Mouse (Mus musculus): Measurements from ENCODE around the gene Tlk2. TPM values are rescaled to one million over a fixed set of nuclear protein-coding genes. Genes with fewer than 3 reads are reported as not detected.
"Not testable (repeated sequence)": the region's sequence is repeated elsewhere in the genome, so short reads cannot be mapped to it uniquely, and the experiment has no call there.

The Tlk2 gene
- 22.5 and 22.9 TPM in 2 replicates for polyA plus RNA-seq (2015; fragmentation: Nextera tagmentation; extraction: Ambion mirVana)

DNA sequence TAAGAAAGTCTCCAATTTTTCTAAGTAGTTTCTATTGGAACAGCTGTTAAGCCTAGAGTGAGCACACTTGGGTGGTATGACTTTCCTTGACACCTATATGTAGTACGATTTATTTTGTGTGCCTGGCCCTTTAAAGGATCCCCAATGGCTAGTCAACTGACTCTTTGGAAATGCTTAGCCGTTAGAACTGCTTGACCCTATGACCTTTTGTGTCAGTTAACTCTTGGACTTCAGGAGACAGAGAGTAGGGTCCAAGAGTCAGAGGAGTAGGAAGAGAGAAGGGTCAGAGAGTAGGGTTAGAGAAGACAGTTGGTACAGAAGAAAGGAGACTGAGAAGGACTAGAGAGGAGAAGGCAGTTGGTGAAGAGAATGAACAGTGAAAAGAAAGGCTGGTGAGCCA lies at the start of gene Tlk2:
Tlk2 (plus strand) TSS at position 292 of the 400 bp plus-strand sequence.
- Histone ChIP-seq H3K9ac (peak within 1 kb of the TSS; percentile 99; the same call in 1 of the 2 replicates), H3K27me3 (no peaks in the 10 kb centered on the region), H3K27ac (replicated peaks) (no peak within 1 kb of the TSS), H3K36me3 (no peaks in the 10 kb centered on the region), H3K4me3 (peak within 1 kb of the TSS; percentile 98), H3K4me2 (peak within 1 kb of the TSS; percentile 82), H3K4me1 (replicated peaks) (peaks cover 34% of the 10 kb centered on the region), H3K9me3 (no peaks in the 10 kb centered on the region)
- WGBS = 40% methylated on average over 2 of the region's 2 CpGs
- ATAC-seq (ENCODE audit: low read depth) = no peak

GRCm38 (mm10) chr11:105135692-105136091 lies 42.9 kb upstream of the Tlk2 start:
- H3K4me3 ChIP-seq = no peak overlapping the region
- WGBS = 92% methylated on average over 7 of the region's 7 CpGs
- H3K36me3 ChIP-seq = peaks cover 97% of the 10 kb centered on the region
- H3K4me2 ChIP-seq = no peak overlapping the region
- H3K9ac ChIP-seq = no peak overlapping the region
- no peaks in the 10 kb centered on the region for H3K4me1 ChIP-seq (replicated peaks)
- no peaks in the 10 kb centered on the region for H3K27me3 ChIP-seq
- H3K27ac ChIP-seq (replicated peaks) = no peak overlapping the region
- H3K9me3 ChIP-seq = no peaks in the 10 kb centered on the region
- no peak for ATAC-seq (ENCODE audit: low read depth)

DNA sequence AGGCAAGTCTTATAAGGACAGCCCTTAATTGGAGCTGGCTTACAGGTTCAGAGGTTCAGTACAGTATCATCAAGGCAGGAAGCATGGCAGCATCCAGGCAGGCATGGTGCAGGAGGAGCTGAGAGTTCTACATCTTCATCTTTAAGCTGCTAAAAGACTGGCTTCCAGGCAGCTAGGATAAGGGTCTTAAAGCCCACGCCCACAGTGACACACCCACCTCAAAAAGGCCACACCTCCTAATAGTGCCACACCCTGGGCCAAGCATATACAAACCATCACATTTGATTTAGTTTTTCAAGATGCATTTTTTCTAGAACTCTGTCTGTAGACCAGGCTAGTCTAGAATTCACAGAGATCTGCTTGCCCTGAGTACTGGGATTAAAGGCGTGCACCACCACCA lies 41.4 kb upstream of the Tlk2 start:
- WGBS = 96% methylated on average over 2 of the region's 2 CpGs

DNA sequence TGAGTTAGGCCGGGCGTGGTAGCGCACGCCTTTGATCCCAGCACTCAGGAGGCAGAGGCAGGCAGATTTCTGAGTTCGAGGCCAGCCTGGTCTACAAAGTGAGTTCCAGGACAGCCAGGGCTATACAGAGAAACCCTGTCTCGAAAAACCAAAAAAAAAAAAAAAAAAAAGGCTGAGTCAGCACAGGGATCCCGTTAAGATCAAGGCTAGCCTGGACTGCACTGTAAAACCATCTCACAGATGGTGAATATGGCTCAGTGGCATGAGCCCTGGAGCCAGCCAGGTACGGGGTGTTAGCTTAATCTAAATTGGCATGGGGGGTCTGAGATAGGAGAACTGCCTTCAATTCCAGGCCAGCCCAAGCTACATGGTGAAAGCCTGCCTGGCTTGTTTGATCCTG lies 38.1 kb upstream of the Tlk2 start:
- not testable (repeated sequence) for H3K27ac ChIP-seq (replicated peaks); H3K4me2 ChIP-seq; H3K27me3 ChIP-seq; H3K4me3 ChIP-seq; ATAC-seq (ENCODE audit: low read depth); H3K4me1 ChIP-seq (replicated peaks); H3K9me3 ChIP-seq; H3K9ac ChIP-seq
- H3K36me3 ChIP-seq = peaks cover 58% of the 10 kb centered on the region
- WGBS = 95% methylated on average over 8 of the region's 8 CpGs

More for the DNA sequence above, 41.4 kb upstream of the Tlk2 start:
- not testable (repeated sequence) for H3K4me1 ChIP-seq (replicated peaks); H3K27me3 ChIP-seq; H3K27ac ChIP-seq (replicated peaks); H3K4me2 ChIP-seq; H3K9ac ChIP-seq; ATAC-seq (ENCODE audit: low read depth); H3K4me3 ChIP-seq; H3K9me3 ChIP-seq
- H3K36me3 ChIP-seq = peaks cover 90% of the 10 kb centered on the region

- Histone ChIP-seq H3K27me3 (no peaks in the 10 kb centered on the region), H3K36me3 (peaks cover 52% of the 10 kb centered on the region), H3K4me3 (no peak overlapping the region), H3K9me3 (no peaks in the 10 kb centered on the region), H3K4me1 (replicated peaks) (no peaks in the 10 kb centered on the region), H3K9ac (no peak overlapping the region), H3K4me2 (no peak overlapping the region), H3K27ac (replicated peaks) (no peak overlapping the region)
- ATAC-seq (ENCODE audit: low read depth) = no peak
- WGBS = 95% methylated on average over 5 of the region's 5 CpGs
These were observed 37.5 kb upstream of the Tlk2 start for GRCm38 (mm10) chr11:105141115-105141514.

GRCm38 (mm10) chr11:105143564-105143963 lies 35.0 kb upstream of the Tlk2 start:
- Histone ChIP-seq H3K27ac (replicated peaks) (no peak overlapping the region), H3K9ac (no peak overlapping the region), H3K36me3 (peaks cover 27% of the 10 kb centered on the region), H3K4me2 (no peak overlapping the region), H3K4me3 (no peak overlapping the region), H3K9me3 (no peaks in the 10 kb centered on the region), H3K4me1 (replicated peaks) (no peaks in the 10 kb centered on the region), H3K27me3 (no peaks in the 10 kb centered on the region)
- no peak for ATAC-seq (ENCODE audit: low read depth)

DNA sequence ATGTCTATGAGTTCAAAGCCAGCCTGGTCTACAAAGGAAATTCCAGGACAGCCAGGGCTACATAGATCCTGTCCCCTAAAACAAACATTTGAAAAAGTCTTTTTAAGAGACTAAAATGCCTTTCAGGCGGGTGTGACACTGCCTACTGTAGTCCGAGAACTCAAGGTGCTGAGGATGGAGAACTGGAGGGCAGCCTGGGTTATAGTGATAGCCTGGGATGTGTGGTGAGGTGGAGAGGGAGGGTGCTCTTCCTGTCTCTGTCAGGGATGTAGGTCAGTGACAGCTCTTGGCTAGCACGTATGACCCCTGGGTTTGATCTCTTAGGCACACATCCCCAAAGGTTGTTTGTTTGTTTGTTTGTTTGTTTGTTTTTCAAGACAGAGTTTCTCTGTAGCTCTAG lies 34.5 kb upstream of the Tlk2 start:
- peaks cover 22% of the 10 kb centered on the region for H3K36me3 ChIP-seq
- no peak for ATAC-seq (ENCODE audit: low read depth)
- H3K27ac ChIP-seq (replicated peaks) = no peak overlapping the region
- no peaks in the 10 kb centered on the region for H3K9me3 ChIP-seq
- 88% methylated on average over 3 of the region's 3 CpGs for WGBS
- H3K9ac ChIP-seq = no peak overlapping the region
- no peaks in the 10 kb centered on the region for H3K4me1 ChIP-seq (replicated peaks)
- no peaks in the 10 kb centered on the region for H3K27me3 ChIP-seq
- no peak overlapping the region for H3K4me3 ChIP-seq
- no peak overlapping the region for H3K4me2 ChIP-seq

GRCm38 (mm10) chr11:105144508-105145210 lies 33.9 kb upstream of the Tlk2 start:
- Histone ChIP-seq H3K9ac (no peak overlapping the region), H3K27ac (replicated peaks) (no peak overlapping the region), H3K9me3 (no peaks in the 10 kb centered on the region), H3K4me1 (replicated peaks) (no peaks in the 10 kb centered on the region), H3K4me3 (no peak overlapping the region), H3K27me3 (no peaks in the 10 kb centered on the region), H3K4me2 (no peak overlapping the region), H3K36me3 (peaks cover 16% of the 10 kb centered on the region)
- WGBS = 80% methylated on average over 11 of the region's 11 CpGs
- no peak for ATAC-seq (ENCODE audit: low read depth)

DNA sequence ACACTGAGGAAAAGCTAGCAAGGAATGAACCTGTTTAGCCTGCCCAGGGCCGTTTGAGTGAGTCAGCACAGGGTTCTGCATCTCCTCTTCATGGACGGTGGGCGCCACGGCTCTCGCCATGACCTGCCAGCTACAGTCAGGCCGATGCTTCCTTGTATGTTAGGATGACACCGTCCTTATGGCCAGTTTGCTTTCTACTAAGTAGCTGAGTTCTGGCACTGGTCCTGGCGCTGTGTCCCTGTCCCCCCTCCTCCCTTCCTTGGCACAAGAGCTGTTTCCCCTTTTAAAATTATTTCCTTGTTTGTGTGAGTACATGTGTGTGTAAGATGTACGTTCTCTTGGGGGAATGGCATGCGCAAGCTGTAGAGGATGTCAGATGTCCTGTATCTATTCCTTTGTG lies 33.4 kb upstream of the Tlk2 start:
- no peaks in the 10 kb centered on the region for H3K27me3 ChIP-seq
- no peak overlapping the region for H3K27ac ChIP-seq (replicated peaks)
- H3K9ac ChIP-seq = no peak overlapping the region
- H3K9me3 ChIP-seq = no peaks in the 10 kb centered on the region
- H3K36me3 ChIP-seq = peaks cover 11% of the 10 kb centered on the region
- H3K4me3 ChIP-seq = no peak overlapping the region
- no peaks in the 10 kb centered on the region for H3K4me1 ChIP-seq (replicated peaks)
- H3K4me2 ChIP-seq = no peak overlapping the region
- WGBS = 93% methylated on average over 10 of the region's 10 CpGs
- ATAC-seq (ENCODE audit: low read depth) = no peak

DNA sequence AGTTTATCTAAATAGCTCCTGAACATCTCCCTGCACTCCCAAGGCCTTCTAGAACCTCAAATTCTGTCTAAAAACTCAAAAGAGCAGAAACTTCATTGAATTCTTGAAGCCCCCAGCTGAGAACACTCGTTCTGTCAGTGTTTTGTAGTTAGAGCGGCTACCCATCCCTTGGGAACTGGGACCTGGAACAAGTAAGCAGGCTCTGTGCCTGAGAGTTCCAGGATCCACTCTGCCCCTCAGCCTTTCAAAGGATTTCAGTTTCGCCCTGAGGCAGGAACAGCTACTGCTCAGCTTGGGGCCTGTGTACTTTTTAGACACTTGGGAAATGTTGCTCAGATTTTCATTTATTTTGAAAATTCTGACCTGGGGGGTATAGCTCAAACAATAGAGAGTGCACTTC lies 32.0 kb upstream of the Tlk2 start, which contains the start of gene Gm10842:
Gm10842 (plus strand) TSS at position 301 of the 400 bp plus-strand sequence.
- no peak for ATAC-seq (ENCODE audit: low read depth)
- 82% methylated on average over 3 of the region's 3 CpGs for WGBS
- no peaks in the 10 kb centered on the region for H3K36me3 ChIP-seq
- H3K4me1 ChIP-seq (replicated peaks) = peaks cover 5% of the 10 kb centered on the region
- H3K9me3 ChIP-seq = no peaks in the 10 kb centered on the region
- no peak within 1 kb of the TSS for H3K4me3 ChIP-seq
- H3K27me3 ChIP-seq = no peaks in the 10 kb centered on the region
- H3K4me2 ChIP-seq = no peak within 1 kb of the TSS
- no peak within 1 kb of the TSS for H3K9ac ChIP-seq
- no peak within 1 kb of the TSS for H3K27ac ChIP-seq (replicated peaks)

- Histone ChIP-seq H3K27me3 (no peaks in the 10 kb centered on the region), H3K36me3 (no peaks in the 10 kb centered on the region), H3K27ac (replicated peaks) (no peak overlapping the region), H3K9me3 (no peaks in the 10 kb centered on the region), H3K4me3 (no peak overlapping the region), H3K9ac (no peak overlapping the region), H3K4me1 (replicated peaks) (peaks cover 21% of the 10 kb centered on the region), H3K4me2 (no peak overlapping the region)
- WGBS = 91% methylated on average over 3 of the region's 3 CpGs
- no peak for ATAC-seq (ENCODE audit: low read depth)
These were observed 29.3 kb upstream of the Tlk2 start for GRCm38 (mm10) chr11:105149353-105149752.

DNA sequence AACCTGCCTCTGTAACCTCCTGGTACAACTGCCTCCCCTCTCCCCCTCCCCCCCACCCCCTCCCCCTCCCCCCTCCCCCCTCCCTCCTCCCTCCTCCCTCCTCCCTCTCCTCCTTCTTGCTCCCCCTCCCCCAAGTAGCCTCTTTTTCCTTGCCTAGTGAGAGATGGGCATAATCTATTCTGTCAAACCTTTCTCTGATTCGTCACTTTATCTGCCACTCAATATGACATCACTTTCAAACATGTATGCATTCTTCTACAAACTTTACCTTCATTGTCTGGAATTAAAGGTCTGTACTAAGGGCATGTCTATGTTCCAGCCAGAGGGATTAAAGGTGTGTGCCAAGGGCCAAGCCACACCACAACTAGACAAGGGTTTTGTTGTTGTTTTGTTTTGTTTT lies 28.8 kb upstream of the Tlk2 start:
- peaks cover 21% of the 10 kb centered on the region for H3K4me1 ChIP-seq (replicated peaks)
- H3K9me3 ChIP-seq = no peaks in the 10 kb centered on the region
- H3K27ac ChIP-seq (replicated peaks) = no peak overlapping the region
- no peak overlapping the region for H3K9ac ChIP-seq
- no peak for ATAC-seq (ENCODE audit: low read depth)
- H3K27me3 ChIP-seq = no peaks in the 10 kb centered on the region
- H3K4me3 ChIP-seq = no peak overlapping the region
- no peak overlapping the region for H3K4me2 ChIP-seq
- H3K36me3 ChIP-seq = no peaks in the 10 kb centered on the region
- WGBS = 88% methylated on average over 1 of the region's 1 CpGs

GRCm38 (mm10) chr11:105150691-105151090 lies 27.9 kb upstream of the Tlk2 start:
- Histone ChIP-seq H3K27me3 (no peaks in the 10 kb centered on the region), H3K27ac (replicated peaks) (no peak overlapping the region), H3K4me1 (replicated peaks) (peaks cover 21% of the 10 kb centered on the region), H3K4me3 (no peak overlapping the region), H3K4me2 (no peak overlapping the region), H3K9me3 (no peaks in the 10 kb centered on the region), H3K9ac (no peak overlapping the region), H3K36me3 (no peaks in the 10 kb centered on the region)
- 57% methylated on average over 4 of the region's 4 CpGs for WGBS
- no peak for ATAC-seq (ENCODE audit: low read depth)

Data from neural tube, embryonic 13.5 days (tissue).